Mouse (Mus musculus) stomach, embryonic 14.5 days (tissue): ENCODE results near the gene Anapc2. TPM values are rescaled to one million over a fixed set of nuclear protein-coding genes. Genes with fewer than 3 reads are reported as not detected.

ENCODE experiments used
- ATAC-seq: fragments of 200-750 bp; cut with Nextera tagmentation; 2 replicates; pipeline ENCODE4 v1.8.0; 2017; ENCODE audit warnings: low read depth, moderate TSS enrichment; ENCODE audit not compliant: insufficient number of reproducible peaks, insufficient read depth, low FRiP score
- H3K27ac ChIP-seq: fragments of 300-500 bp; sonication (generic); 2 replicates; pipeline ENCODE4 v1.5.1; 2014; ENCODE audit warnings: mild to moderate bottlenecking, low read length, moderate library complexity, mixed read lengths
- H3K27me3 ChIP-seq: fragments of 300-500 bp; sonication (generic); 2 replicates; pipeline ENCODE4 v1.6.1; 2014; ENCODE audit warnings: low read length, control low read depth, mixed read lengths; ENCODE audit not compliant: control insufficient read depth, insufficient read depth
- H3K36me3 ChIP-seq: fragments of 300-500 bp; sonication (generic); 2 replicates; pipeline ENCODE4 v1.6.1; 2014; ENCODE audit warnings: mild to moderate bottlenecking, control low read depth, low read length, moderate library complexity, mixed read lengths; ENCODE audit not compliant: control insufficient read depth, insufficient read depth
- H3K4me1 ChIP-seq: fragments of 300-500 bp; sonication (generic); 2 replicates; pipeline ENCODE4 v1.6.1; 2014; ENCODE audit warnings: low read length, control low read depth, mixed read lengths; ENCODE audit not compliant: control insufficient read depth, insufficient read depth
- H3K4me2 ChIP-seq: fragments of 300-500 bp; sonication (generic); replicated peaks from 2 replicates; pipeline ENCODE4 v1.6.1; 2014; ENCODE audit warnings: low read depth, low read length, control low read depth
- H3K4me3 ChIP-seq: fragments of 300-500 bp; sonication (generic); 2 replicates; pipeline ENCODE4 v1.5.1; 2014; ENCODE audit warnings: low read depth, low read length, control low read depth
- H3K9ac ChIP-seq: fragments of 300-500 bp; sonication (generic); replicated peaks from 2 replicates; pipeline ENCODE4 v1.6.1; 2014; ENCODE audit warnings: low read depth, mild to moderate bottlenecking, control low read depth, low read length, moderate library complexity, mixed read lengths
- H3K9me3 ChIP-seq: fragments of 300-500 bp; sonication (generic); 2 replicates; pipeline ENCODE4 v1.6.1; 2016; ENCODE audit warnings: low read depth, low read length, control low read depth; ENCODE audit not compliant: control insufficient read depth
- WGBS: fragments of 180-500 bp; shearing (Covaris S2); extraction: QIAGEN DNeasy Blood & Tissue Kit; methylation state at CpG from one replicate; pipeline ENCODE4 v1.1.7; 2014; 5-methylcytosine and 5-hydroxymethylcytosine counted together
- polyA plus RNA-seq: library from polyadenylated mRNA; unstranded; fragments of >200 nt; fragmentation: Nextera tagmentation; extraction: Ambion mirVana; gene quantifications from 2 replicates; pipeline ENCODE4 v1.2.1, GENCODE M21; 2014

Anapc2 gene
- polyA plus RNA-seq, 1 experiment from 2014 or later, result 116 TPM

DNA sequence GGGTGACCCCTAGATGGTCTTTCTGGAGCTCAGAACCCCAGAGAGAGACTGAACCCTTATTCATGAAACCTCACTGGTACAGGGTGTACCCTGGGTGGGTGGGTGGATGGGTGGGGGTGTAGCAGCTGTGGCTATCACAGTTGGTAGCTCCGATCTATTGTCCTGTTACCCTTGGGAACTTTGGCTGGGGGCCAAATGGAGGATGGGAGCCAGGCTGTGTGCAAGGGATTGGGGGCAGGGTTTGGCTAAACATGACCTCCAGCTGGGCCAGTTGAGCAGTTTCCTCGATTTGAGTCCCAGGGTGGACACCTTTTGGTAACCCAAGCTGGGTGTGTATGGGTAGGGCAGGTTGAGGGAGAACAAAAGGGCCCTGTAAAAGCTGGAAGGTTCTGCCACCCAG, 5.6 kb upstream of the Anapc2 start:
- no peaks in the 10 kb centered on the region for H3K9me3 ChIP-seq
- peaks cover 13% of the 10 kb centered on the region; the same call in 1 of the 2 replicates for H3K36me3 ChIP-seq
- H3K4me2 ChIP-seq, result peak overlapping the region; percentile 24; the same call in 1 of the 2 replicates
- peak overlapping the region; percentile 18; the same call in 1 of the 2 replicates for H3K27ac ChIP-seq
- no peak for ATAC-seq
- no peak overlapping the region for H3K4me3 ChIP-seq
- peaks cover 17% of the 10 kb centered on the region; the same call in 1 of the 2 replicates for H3K4me1 ChIP-seq
- 33% methylated on average over 2 of the region's 2 CpGs for WGBS
- H3K27me3 ChIP-seq, result no peaks in the 10 kb centered on the region; the same call in none of the 2 replicates
- H3K9ac ChIP-seq, result no peak overlapping the region; the same call in 1 of the 2 replicates

DNA sequence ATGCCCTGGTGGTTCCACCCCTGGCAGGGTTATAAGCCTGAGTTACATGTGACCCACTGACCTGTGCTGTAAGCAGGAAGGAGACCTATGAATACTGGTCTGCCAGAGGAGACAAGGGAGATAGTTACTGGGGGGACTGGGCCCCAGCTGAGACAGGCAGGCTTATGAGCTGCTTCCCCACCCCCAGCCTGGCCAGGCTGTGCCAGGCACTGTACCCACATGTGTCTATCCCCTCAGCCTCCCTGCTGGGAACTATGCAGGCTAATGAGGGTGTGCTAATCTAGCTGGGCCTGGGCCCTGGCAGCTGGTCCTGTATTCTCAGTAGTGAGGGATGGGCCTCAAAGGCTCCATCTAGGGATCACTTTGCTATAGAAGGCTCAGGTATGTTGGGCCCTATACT, 5.0 kb upstream of the Anapc2 start:
- Histone ChIP-seq H3K4me2 (no peak overlapping the region), H3K36me3 (peaks cover 13% of the 10 kb centered on the region; the same call in 1 of the 2 replicates), H3K4me3 (no peak overlapping the region), H3K27ac (no peak overlapping the region; the same call in 1 of the 2 replicates), H3K4me1 (peaks cover 17% of the 10 kb centered on the region; the same call in 1 of the 2 replicates), H3K27me3 (no peaks in the 10 kb centered on the region; the same call in none of the 2 replicates), H3K9ac (no peak overlapping the region), H3K9me3 (no peaks in the 10 kb centered on the region)
- ATAC-seq, result no peak

DNA sequence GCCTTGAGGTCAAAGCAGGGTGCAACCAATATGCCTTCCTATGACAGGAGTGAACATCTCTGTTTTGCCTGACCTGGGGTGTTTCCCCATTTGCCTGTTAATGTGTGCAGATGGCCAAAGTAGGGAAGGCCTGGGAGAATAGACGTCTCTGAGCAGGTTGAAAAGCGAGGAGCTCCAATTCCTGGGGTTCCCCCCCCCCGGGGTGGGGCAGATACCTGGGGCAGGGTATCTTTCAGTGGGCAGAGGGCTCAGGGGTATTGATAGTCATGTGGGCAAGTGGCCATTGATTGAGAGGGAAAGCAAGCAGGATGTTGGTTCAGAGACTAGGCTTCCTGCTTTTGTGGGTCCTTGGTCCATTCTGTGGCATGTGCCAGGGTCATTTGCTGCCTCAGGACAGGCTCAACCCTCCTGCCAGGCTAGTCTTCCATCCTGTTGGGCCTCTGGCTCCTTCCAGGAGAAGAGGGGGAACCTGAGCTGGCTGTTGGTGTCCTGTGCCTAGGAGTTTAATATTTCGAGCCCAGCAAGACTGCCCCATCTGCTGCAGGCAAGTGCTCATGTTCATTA, 4.5 kb upstream of the Anapc2 start:
- H3K4me1 ChIP-seq, result peaks cover 17% of the 10 kb centered on the region; the same call in 1 of the 2 replicates
- H3K27me3 ChIP-seq, result no peaks in the 10 kb centered on the region; the same call in none of the 2 replicates
- 75% methylated on average over 4 of the region's 4 CpGs for WGBS
- no peak for ATAC-seq
- H3K27ac ChIP-seq, result no peak overlapping the region
- no peak overlapping the region for H3K9ac ChIP-seq
- H3K9me3 ChIP-seq, result no peaks in the 10 kb centered on the region
- H3K36me3 ChIP-seq, result peaks cover 13% of the 10 kb centered on the region; the same call in 1 of the 2 replicates
- H3K4me2 ChIP-seq, result no peak overlapping the region
- no peak overlapping the region for H3K4me3 ChIP-seq

DNA sequence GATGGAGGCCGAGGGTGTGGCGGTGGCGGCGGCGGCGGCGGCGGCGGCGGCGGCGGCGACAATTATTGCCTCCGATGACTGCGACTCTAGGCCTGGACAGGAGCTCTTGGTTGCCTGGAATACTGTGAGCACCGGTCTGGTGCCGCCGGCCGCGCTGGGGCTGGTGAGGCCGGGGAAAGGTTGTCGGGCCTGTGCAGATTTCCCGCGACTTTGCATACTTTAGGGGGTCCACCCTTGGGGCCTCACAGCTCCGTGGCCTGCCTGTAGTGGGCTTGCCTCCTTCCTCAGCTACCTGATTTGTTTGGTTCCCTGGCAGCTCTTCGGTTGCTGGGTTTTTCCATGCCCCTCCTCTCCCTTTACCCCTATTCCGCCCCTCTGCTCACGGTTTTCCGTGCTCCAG, 237 bp downstream of the Anapc2 start:
- H3K9ac ChIP-seq, result peak overlapping the region; percentile 82
- peak; percentile 51; the same call in 1 of the 2 replicates for ATAC-seq

DNA sequence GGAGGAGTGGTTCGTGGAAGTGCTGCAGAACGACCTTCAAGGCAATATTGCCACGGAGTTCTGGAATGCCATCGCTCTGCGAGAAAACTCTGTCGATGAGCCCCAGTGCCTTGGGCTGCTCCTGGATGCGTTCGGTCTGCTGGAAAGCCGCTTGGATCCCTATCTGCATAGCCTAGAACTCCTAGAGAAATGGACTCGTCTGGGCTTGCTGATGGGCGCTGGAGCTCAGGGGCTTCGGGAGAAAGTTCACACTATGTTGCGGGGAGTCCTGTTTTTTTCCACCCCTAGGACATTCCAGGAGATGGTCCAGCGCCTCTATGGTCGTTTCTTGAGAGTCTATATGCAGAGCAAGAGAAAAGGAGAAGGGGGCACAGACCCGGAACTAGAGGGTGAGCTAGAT, 732 bp downstream of the Anapc2 start:
- Histone ChIP-seq H3K27ac (peak overlapping the region; percentile 17; the same call in 1 of the 2 replicates), H3K36me3 (peaks cover 55% of the 10 kb centered on the region), H3K27me3 (no peaks in the 10 kb centered on the region), H3K4me2 (peak overlapping the region; percentile 95), H3K4me3 (peak overlapping the region; percentile 75), H3K9me3 (no peaks in the 10 kb centered on the region), H3K4me1 (peaks cover 16% of the 10 kb centered on the region; the same call in 1 of the 2 replicates), H3K9ac (peak overlapping the region; percentile 82)
- no peak for ATAC-seq
- WGBS, result 32% methylated on average over 16 of the region's 16 CpGs

More for the DNA sequence above, 237 bp downstream of the Anapc2 start:
- Histone ChIP-seq H3K4me1 (peaks cover 16% of the 10 kb centered on the region; the same call in 1 of the 2 replicates), H3K27ac (peak overlapping the region; percentile 17; the same call in 1 of the 2 replicates), H3K36me3 (peaks cover 50% of the 10 kb centered on the region), H3K9me3 (no peaks in the 10 kb centered on the region), H3K4me2 (peak overlapping the region; percentile 95), H3K27me3 (no peaks in the 10 kb centered on the region), H3K4me3 (peak overlapping the region; percentile 75)
- under 1% methylated on average over 28 of the region's 29 CpGs for WGBS

DNA sequence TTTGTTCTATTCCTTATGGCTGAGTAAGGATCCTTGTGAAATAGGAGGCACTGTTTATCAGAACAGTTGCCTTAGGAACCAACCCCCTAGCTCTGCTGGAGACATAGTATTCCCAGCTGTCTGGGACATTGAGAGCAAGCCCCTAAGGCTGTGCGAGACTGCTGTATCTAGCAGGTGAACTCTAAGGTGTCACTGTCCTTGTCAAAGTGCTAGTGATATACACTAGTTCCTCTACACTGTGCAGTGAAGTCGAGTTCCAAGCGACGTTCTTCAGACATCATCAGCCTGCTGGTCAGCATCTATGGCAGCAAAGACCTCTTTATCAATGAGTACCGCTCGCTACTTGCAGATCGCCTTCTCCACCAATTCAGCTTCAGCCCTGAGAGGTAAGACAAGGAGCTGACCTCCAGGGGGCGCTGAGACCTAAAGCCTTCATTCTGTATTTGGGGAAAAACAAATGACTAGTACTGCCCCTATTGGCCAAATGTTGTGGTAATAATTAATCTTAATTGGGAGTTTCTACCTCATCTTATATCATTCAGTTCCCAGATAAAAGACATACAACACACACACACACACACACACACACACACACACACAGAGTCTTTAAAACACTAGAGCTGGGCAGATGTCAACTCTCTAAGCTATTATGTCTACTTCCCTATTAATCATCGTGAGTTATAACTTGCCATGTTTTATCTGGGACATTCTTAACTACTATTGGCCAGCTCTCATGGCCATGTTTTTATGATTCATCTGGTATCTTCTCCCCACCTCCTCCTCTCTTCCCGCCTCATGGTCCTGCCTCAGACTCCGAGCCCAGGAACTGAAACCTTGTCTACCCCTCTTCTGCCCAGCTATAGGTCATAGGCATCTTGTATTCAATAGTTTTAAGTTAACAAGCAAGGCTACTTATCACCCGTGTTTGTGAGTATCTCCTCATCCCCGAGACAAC, 6.9 kb downstream of the Anapc2 start:
- Histone ChIP-seq H3K9me3 (no peaks in the 10 kb centered on the region), H3K4me1 (no peaks in the 10 kb centered on the region), H3K4me2 (no peak overlapping the region), H3K27ac (no peak overlapping the region), H3K4me3 (no peak overlapping the region), H3K27me3 (no peaks in the 10 kb centered on the region), H3K36me3 (peaks cover 93% of the 10 kb centered on the region), H3K9ac (no peak overlapping the region)
- WGBS, result 64% methylated on average over 13 of the region's 13 CpGs
- no peak; the same call in 1 of the 2 replicates for ATAC-seq

DNA sequence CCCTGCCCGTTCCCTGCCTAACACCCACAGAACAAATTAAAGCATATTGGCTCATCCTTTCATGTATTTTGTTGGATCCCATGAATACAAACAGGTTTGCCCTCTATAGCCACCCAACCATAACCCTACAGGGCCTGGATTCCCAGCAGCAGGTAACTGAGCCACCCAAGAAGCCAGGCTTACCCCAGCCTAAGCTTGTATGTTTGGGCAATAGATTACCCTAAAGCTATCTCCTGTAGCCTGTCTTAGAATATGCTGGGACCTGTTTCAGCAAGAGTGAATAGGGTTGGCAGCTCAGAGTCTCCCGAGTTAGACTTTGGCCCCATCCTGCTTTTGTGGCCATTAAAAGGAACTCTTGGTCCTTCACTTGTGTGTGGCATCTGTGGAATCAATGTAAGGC, 13.3 kb downstream of the Anapc2 start:
- peaks cover 49% of the 10 kb centered on the region for H3K36me3 ChIP-seq
- H3K4me3 ChIP-seq, result no peak overlapping the region
- peaks cover 21% of the 10 kb centered on the region for H3K27me3 ChIP-seq
- no peak for ATAC-seq
- peaks cover 11% of the 10 kb centered on the region; the same call in 1 of the 2 replicates for H3K4me1 ChIP-seq
- H3K9me3 ChIP-seq, result no peaks in the 10 kb centered on the region
- H3K9ac ChIP-seq, result no peak overlapping the region
- peak overlapping the region; percentile 88 for H3K27ac ChIP-seq
- 82% methylated on average over 2 of the region's 2 CpGs for WGBS
- no peak overlapping the region for H3K4me2 ChIP-seq

DNA sequence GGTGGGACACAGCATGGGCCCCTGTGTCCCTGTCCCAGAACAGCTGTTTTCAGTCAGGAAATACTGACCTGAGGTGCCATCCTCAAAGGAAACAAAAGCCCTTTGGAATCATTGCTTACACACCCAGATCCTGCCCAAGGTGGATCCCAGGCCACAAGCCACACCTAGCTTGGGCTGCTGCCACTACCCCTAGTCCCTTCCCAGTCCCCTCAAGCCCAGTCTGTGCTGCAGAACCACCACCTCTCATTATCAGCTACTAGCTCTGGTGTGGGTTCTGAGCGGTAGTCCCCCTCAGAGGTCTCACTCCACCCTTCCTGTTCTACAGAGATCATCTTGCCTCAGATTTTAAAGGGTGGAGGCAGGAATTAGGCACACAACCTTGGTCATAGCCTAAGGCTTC, 14.0 kb downstream of the Anapc2 start:
- Histone ChIP-seq H3K9me3 (no peaks in the 10 kb centered on the region), H3K9ac (no peak overlapping the region), H3K27me3 (peaks cover 28% of the 10 kb centered on the region), H3K4me1 (peaks cover 11% of the 10 kb centered on the region; the same call in 1 of the 2 replicates), H3K4me3 (no peak overlapping the region), H3K27ac (peak overlapping the region; percentile 88), H3K4me2 (peak overlapping the region; percentile 6; the same call in 1 of the 2 replicates), H3K36me3 (peaks cover 42% of the 10 kb centered on the region)
- 54% methylated on average over 1 of the region's 1 CpGs for WGBS
- ATAC-seq, result no peak
